Mouse (Mus musculus): ENCODE measurements around the gene Rnaseh2a. TPM values are rescaled to one million over a fixed set of nuclear protein-coding genes. Genes with fewer than 3 reads are reported as not detected.

The Rnaseh2a gene
- polyA plus RNA-seq, 1 experiment from 2014 or later, result 95.9 TPM

DNA sequence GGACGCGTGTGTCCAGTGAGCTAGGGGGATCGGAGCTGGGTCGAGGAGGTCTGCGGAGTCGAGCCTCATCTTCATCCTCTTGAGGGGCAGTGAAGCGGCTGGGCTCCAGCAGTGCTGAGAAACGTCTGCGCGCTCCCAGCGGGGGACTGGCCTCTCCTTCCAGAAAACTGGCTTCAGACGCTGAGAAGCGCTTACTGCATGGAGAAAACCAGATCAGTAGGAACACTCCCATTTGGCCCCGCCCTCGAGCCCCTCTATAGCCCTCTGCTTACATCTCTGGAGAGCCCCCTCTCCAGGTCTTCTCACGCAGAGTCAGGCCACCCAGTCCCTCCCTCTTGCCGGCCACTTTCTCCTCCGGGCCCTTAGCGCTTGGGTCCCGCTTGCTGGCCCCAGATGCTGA, 51.8 kb downstream of the Rnaseh2a start:
- H3K9me3 ChIP-seq (replicated peaks; ENCODE audit: control insufficient read depth, low read length), result no peaks in the 10 kb centered on the region
- H3K27me3 ChIP-seq (ENCODE audit: control insufficient read depth, insufficient read depth, low read length), result peaks cover 64% of the 10 kb centered on the region
- H3K4me2 ChIP-seq, result no peak overlapping the region; the same call in 1 of the 2 replicates
- no peaks in the 10 kb centered on the region for H3K36me3 ChIP-seq (ENCODE audit: control insufficient read depth, insufficient read depth, low read length)
- WGBS (ENCODE audit: insufficient replicate concordance), result 20% methylated on average over 20 of the region's 20 CpGs
- no peak for ATAC-seq (replicated peaks; ENCODE audit: insufficient number of reproducible peaks, low FRiP score, low TSS enrichment)
- H3K9ac ChIP-seq (ENCODE audit: low read depth, low read length), result no peak overlapping the region
- no peak overlapping the region for H3K27ac ChIP-seq (ENCODE audit: low read depth, low read length)
- H3K4me1 ChIP-seq (ENCODE audit: control insufficient read depth, insufficient read depth, low read length), result peaks cover under 1% of the 10 kb centered on the region
- H3K4me3 ChIP-seq (ENCODE audit: low read depth, low read length), result no peak overlapping the region

DNA sequence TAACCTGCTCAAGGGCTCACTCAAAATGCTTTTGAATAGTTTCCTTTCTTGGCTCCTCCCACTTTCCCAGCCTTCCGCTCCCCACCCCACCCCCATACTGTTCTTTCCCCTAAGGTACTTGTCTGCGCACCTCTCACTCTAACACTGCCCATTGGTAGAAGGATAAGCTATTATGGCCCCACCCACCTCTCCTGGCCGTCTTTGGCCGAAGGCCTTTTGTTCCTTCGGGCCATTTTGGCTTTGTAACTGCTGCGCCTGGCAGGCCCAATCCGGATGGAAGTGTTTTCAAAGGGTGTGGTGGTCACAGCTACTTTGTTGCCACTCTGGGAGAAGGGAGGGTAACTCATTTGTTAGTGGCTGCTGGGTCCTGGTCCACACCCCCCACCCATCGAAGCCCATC, 54.3 kb downstream of the Rnaseh2a start:
- H3K27ac ChIP-seq (ENCODE audit: low read depth, low read length), result no peak overlapping the region
- 82% methylated on average over 8 of the region's 8 CpGs for WGBS (ENCODE audit: insufficient replicate concordance)
- H3K36me3 ChIP-seq (ENCODE audit: control insufficient read depth, insufficient read depth, low read length), result no peaks in the 10 kb centered on the region
- peaks cover 5% of the 10 kb centered on the region for H3K4me1 ChIP-seq (ENCODE audit: control insufficient read depth, insufficient read depth, low read length)
- no peak for ATAC-seq (replicated peaks; ENCODE audit: insufficient number of reproducible peaks, low FRiP score, low TSS enrichment)
- H3K9me3 ChIP-seq (replicated peaks; ENCODE audit: control insufficient read depth, low read length), result no peaks in the 10 kb centered on the region
- H3K9ac ChIP-seq (ENCODE audit: low read depth, low read length), result no peak overlapping the region
- no peak overlapping the region for H3K4me2 ChIP-seq
- H3K27me3 ChIP-seq (ENCODE audit: control insufficient read depth, insufficient read depth, low read length), result peaks cover 86% of the 10 kb centered on the region
- no peak overlapping the region for H3K4me3 ChIP-seq (ENCODE audit: low read depth, low read length)

DNA sequence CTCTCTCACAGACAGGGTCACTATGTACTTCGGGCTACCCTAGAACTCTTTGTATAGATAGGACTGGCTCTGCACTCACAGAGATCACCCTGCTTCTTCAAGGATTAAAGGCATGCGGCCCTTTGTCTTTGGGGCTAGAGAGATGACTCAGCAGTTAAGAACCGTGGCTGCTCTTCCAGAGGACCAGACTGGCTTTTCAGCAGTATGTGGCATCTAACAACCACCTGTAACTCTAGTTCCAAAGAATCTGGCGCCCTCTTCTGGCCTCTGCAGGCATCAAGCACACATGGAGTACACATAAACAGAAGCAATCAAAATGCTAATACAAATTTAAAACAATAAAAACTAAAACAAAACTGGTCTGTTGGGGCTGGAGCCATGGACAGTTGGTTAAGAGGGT, 55.6 kb downstream of the Rnaseh2a start:
- 26% methylated on average over 4 of the region's 4 CpGs for WGBS (ENCODE audit: insufficient replicate concordance)
- Histone ChIP-seq H3K4me3 (ENCODE audit: low read depth, low read length) (no peak overlapping the region), H3K9ac (ENCODE audit: low read depth, low read length) (no peak overlapping the region), H3K4me1 (ENCODE audit: control insufficient read depth, insufficient read depth, low read length) (peaks cover 5% of the 10 kb centered on the region), H3K36me3 (ENCODE audit: control insufficient read depth, insufficient read depth, low read length) (no peaks in the 10 kb centered on the region), H3K9me3 (replicated peaks; ENCODE audit: control insufficient read depth, low read length) (no peaks in the 10 kb centered on the region), H3K27ac (ENCODE audit: low read depth, low read length) (no peak overlapping the region), H3K27me3 (ENCODE audit: control insufficient read depth, insufficient read depth, low read length) (peaks cover 88% of the 10 kb centered on the region), H3K4me2 (peak overlapping the region; percentile 95)
- ATAC-seq (replicated peaks; ENCODE audit: insufficient number of reproducible peaks, low FRiP score, low TSS enrichment), result no peak

DNA sequence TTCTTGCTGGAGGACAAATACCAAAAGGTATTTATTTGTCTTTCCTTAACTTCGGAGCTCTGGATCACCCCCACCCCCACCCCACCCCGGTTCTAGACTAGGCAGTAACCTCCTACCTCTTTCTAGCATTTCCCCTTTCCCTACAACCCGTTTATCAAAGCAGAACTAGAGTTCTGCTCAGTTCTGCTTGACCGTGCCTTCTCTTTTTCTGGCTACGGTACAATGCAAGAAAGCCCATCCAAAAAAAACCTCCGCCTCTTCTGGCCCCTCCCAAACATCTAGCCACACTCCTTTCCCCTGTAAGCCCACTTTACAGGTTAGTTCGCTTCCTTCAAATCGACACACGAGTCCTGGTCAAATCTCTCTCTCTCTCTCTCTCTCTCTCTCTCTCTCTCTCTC, 56.1 kb downstream of the Rnaseh2a start:
- peaks cover 85% of the 10 kb centered on the region for H3K27me3 ChIP-seq (ENCODE audit: control insufficient read depth, insufficient read depth, low read length)
- 14% methylated on average over 9 of the region's 9 CpGs for WGBS (ENCODE audit: insufficient replicate concordance)
- no peak for ATAC-seq (replicated peaks; ENCODE audit: insufficient number of reproducible peaks, low FRiP score, low TSS enrichment)

DNA sequence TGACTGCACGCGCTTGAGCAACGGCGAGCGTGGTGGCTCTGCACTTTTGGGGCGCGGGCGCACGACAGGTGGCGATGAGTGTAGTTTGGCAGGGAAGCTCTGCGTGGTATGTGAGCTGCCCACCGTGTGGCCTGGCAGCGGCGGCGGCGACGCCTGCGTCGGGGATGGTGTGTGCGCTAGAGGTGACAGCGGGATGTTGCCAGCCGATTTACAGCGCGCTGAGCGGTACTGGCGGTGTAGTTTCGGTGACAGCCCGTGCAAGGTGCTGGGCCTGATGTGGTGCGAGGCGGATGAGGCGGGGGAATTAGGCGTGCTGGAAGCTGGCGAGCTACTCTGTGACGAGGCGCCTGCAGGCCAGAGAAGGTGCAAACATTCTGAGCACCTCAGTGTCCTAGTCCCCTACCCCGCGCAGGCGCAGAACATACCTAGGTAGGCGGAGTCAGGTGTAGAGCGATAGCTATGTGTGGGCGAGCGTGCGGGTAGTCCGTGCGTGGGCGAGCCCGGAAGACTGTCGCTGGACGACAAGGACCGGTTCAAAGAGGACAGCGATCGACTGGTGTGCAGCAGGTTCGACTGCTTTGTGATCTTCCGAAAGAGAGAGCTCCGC, 56.6 kb downstream of the Rnaseh2a start:
- H3K4me3 ChIP-seq (ENCODE audit: low read depth, low read length), result peak overlapping the region; percentile 49
- H3K9ac ChIP-seq (ENCODE audit: low read depth, low read length), result peak overlapping the region; percentile 50; the same call in 1 of the 2 replicates
- peaks cover 80% of the 10 kb centered on the region for H3K27me3 ChIP-seq (ENCODE audit: control insufficient read depth, insufficient read depth, low read length)
- H3K4me2 ChIP-seq, result peak overlapping the region; percentile 95
- H3K36me3 ChIP-seq (ENCODE audit: control insufficient read depth, insufficient read depth, low read length), result no peaks in the 10 kb centered on the region
- peaks cover 9% of the 10 kb centered on the region for H3K4me1 ChIP-seq (ENCODE audit: control insufficient read depth, insufficient read depth, low read length)
- H3K9me3 ChIP-seq (replicated peaks; ENCODE audit: control insufficient read depth, low read length), result no peaks in the 10 kb centered on the region
- ATAC-seq (replicated peaks; ENCODE audit: insufficient number of reproducible peaks, low FRiP score, low TSS enrichment), result 0 out of 2 replicates have a peak, but pooled peaks have one; percentile 46
- 1% methylated on average over 55 of the region's 55 CpGs for WGBS (ENCODE audit: insufficient replicate concordance)
- H3K27ac ChIP-seq (ENCODE audit: low read depth, low read length), result no peak overlapping the region

More for the DNA sequence above, 56.1 kb downstream of the Rnaseh2a start:
- H3K9ac ChIP-seq (ENCODE audit: low read depth, low read length), result 0 out of 2 replicates have a peak overlapping the region, but pooled peaks have one; percentile 50
- peak overlapping the region; percentile 95 for H3K4me2 ChIP-seq
- H3K9me3 ChIP-seq (replicated peaks; ENCODE audit: control insufficient read depth, low read length), result no peaks in the 10 kb centered on the region
- peak overlapping the region; percentile 49 for H3K4me3 ChIP-seq (ENCODE audit: low read depth, low read length)
- H3K4me1 ChIP-seq (ENCODE audit: control insufficient read depth, insufficient read depth, low read length), result peaks cover 9% of the 10 kb centered on the region
- no peak overlapping the region for H3K27ac ChIP-seq (ENCODE audit: low read depth, low read length)
- no peaks in the 10 kb centered on the region for H3K36me3 ChIP-seq (ENCODE audit: control insufficient read depth, insufficient read depth, low read length)

DNA sequence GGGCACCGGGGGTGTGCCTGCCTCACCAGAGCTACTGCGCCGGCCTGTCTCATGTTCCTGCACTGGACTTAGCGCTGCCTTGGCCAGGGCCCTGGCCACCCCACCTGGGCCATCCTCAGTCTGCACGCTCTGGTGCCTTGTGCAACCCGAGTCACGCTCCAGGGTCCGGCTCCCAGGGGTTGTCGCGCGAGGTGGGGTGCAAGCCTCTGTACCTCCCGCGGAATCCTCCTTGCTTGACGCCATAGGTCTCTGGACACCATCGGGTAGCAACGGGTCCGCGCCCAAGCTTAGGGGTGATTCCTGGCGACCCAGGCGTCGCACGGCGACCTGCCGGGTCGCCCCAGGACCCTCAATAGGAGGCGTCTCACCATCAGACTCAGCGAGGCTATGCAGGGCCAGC, 57.2 kb downstream of the Rnaseh2a start:
- WGBS (ENCODE audit: insufficient replicate concordance), result 22% methylated on average over 27 of the region's 27 CpGs
- peak overlapping the region; percentile 50; the same call in 1 of the 2 replicates for H3K9ac ChIP-seq (ENCODE audit: low read depth, low read length)

DNA sequence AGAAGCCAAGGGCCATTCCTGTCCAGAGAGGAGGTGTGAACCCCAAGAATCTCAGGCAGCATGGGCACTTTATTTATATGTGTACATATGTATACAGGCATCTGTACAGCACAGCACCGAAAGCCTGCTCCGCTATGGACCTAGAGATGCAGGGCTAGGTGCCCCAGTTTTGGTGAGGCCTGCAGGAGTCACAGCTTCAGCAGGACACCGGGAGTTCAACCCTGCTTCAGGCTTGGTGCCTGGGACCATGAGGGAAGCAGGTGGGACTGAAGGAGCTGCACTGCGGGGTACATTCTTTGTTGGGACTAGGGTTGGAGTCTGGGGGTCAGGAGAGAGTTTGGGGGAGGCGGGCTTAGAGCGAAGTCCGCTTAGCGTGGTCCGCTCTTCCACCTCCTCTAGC, 57.7 kb downstream of the Rnaseh2a start:
- Histone ChIP-seq H3K4me3 (ENCODE audit: low read depth, low read length) (no peak overlapping the region), H3K9me3 (replicated peaks; ENCODE audit: control insufficient read depth, low read length) (no peaks in the 10 kb centered on the region), H3K27me3 (ENCODE audit: control insufficient read depth, insufficient read depth, low read length) (peaks cover 70% of the 10 kb centered on the region), H3K9ac (ENCODE audit: low read depth, low read length) (no peak overlapping the region), H3K4me1 (ENCODE audit: control insufficient read depth, insufficient read depth, low read length) (peaks cover 9% of the 10 kb centered on the region), H3K27ac (ENCODE audit: low read depth, low read length) (no peak overlapping the region), H3K4me2 (no peak overlapping the region), H3K36me3 (ENCODE audit: control insufficient read depth, insufficient read depth, low read length) (no peaks in the 10 kb centered on the region)
- no peak for ATAC-seq (replicated peaks; ENCODE audit: insufficient number of reproducible peaks, low FRiP score, low TSS enrichment)
- 78% methylated on average over 9 of the region's 9 CpGs for WGBS (ENCODE audit: insufficient replicate concordance)

More for the DNA sequence above, 57.2 kb downstream of the Rnaseh2a start:
- no peak overlapping the region for H3K27ac ChIP-seq (ENCODE audit: low read depth, low read length)
- H3K4me3 ChIP-seq (ENCODE audit: low read depth, low read length), result peak overlapping the region; percentile 49
- ATAC-seq (replicated peaks; ENCODE audit: insufficient number of reproducible peaks, low FRiP score, low TSS enrichment), result no peak
- no peaks in the 10 kb centered on the region for H3K9me3 ChIP-seq (replicated peaks; ENCODE audit: control insufficient read depth, low read length)
- peak overlapping the region; percentile 95 for H3K4me2 ChIP-seq
- H3K4me1 ChIP-seq (ENCODE audit: control insufficient read depth, insufficient read depth, low read length), result peaks cover 9% of the 10 kb centered on the region
- no peaks in the 10 kb centered on the region for H3K36me3 ChIP-seq (ENCODE audit: control insufficient read depth, insufficient read depth, low read length)
- H3K27me3 ChIP-seq (ENCODE audit: control insufficient read depth, insufficient read depth, low read length), result peaks cover 74% of the 10 kb centered on the region

DNA sequence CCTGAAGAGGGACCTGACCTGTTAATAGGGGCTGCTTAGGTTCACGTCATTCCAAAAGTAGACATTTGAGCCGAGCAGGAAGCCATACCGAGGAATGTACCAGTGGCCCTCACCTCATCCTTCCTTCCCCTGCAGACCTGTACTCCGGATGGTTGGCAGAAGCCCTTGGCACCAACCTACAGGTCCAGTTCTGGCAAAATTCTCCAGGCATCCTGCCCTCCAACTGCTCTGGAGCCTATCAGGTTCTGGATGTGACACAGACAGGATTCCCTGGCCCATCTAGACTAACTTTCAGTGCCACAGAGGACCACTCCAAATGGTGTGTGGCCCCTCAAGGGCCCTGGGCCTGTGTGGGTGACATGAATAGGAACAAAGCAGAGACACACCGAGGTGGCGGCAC, 59.0 kb downstream of the Rnaseh2a start:
- H3K27ac ChIP-seq (ENCODE audit: low read depth, low read length), result no peak overlapping the region
- H3K4me1 ChIP-seq (ENCODE audit: control insufficient read depth, insufficient read depth, low read length), result peaks cover 9% of the 10 kb centered on the region
- no peaks in the 10 kb centered on the region for H3K9me3 ChIP-seq (replicated peaks; ENCODE audit: control insufficient read depth, low read length)
- 79% methylated on average over 6 of the region's 6 CpGs for WGBS (ENCODE audit: insufficient replicate concordance)
- H3K27me3 ChIP-seq (ENCODE audit: control insufficient read depth, insufficient read depth, low read length), result peaks cover 60% of the 10 kb centered on the region
- H3K36me3 ChIP-seq (ENCODE audit: control insufficient read depth, insufficient read depth, low read length), result no peaks in the 10 kb centered on the region
- no peak overlapping the region for H3K9ac ChIP-seq (ENCODE audit: low read depth, low read length)
- no peak for ATAC-seq (replicated peaks; ENCODE audit: insufficient number of reproducible peaks, low FRiP score, low TSS enrichment)
- no peak overlapping the region for H3K4me3 ChIP-seq (ENCODE audit: low read depth, low read length)
- no peak overlapping the region for H3K4me2 ChIP-seq

DNA sequence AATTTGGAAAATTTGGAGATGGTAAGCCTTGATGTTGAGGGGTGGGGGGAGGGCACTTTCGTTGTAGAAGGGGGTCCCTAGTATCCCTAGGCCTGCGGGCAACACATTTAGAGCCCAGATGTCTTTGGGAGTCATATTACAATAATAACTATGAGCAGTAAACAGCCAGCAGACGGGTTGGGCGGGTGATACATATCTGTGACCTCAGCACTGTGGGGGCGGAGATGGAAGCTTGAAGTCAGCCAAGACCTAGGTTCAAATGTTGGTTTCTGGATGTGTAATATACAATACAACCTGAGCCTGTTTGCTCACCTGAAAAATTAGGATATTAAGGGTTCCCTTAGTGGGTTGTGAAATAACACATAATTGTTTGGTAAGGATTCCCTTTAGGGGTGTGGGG, 59.6 kb downstream of the Rnaseh2a start:
- no peak for ATAC-seq (replicated peaks; ENCODE audit: insufficient number of reproducible peaks, low FRiP score, low TSS enrichment)
- Histone ChIP-seq H3K9me3 (replicated peaks; ENCODE audit: control insufficient read depth, low read length) (no peaks in the 10 kb centered on the region), H3K4me2 (no peak overlapping the region), H3K36me3 (ENCODE audit: control insufficient read depth, insufficient read depth, low read length) (no peaks in the 10 kb centered on the region), H3K9ac (ENCODE audit: low read depth, low read length) (no peak overlapping the region), H3K27ac (ENCODE audit: low read depth, low read length) (no peak overlapping the region), H3K4me3 (ENCODE audit: low read depth, low read length) (no peak overlapping the region), H3K4me1 (ENCODE audit: control insufficient read depth, insufficient read depth, low read length) (peaks cover 9% of the 10 kb centered on the region), H3K27me3 (ENCODE audit: control insufficient read depth, insufficient read depth, low read length) (peaks cover 56% of the 10 kb centered on the region)
- 76% methylated on average over 5 of the region's 5 CpGs for WGBS (ENCODE audit: insufficient replicate concordance)
